Mouse (Mus musculus) MEL (cell line): ENCODE data around the gene Olfr885. TPM values are rescaled to one million over a fixed set of nuclear protein-coding genes. Genes with fewer than 3 reads are reported as not detected.

ENCODE experiments used
- DNase-seq: peaks from one replicate; pipeline ENCODE4 v3.0.0; 2011; ENCODE audit warnings: low read depth, low spot score
- H3K27ac ChIP-seq: 2 replicates; pipeline ENCODE4 v1.5.1; 2012; ENCODE audit warnings: low read depth, mild to moderate bottlenecking, control low read depth, low read length, moderate library complexity; ENCODE audit not compliant: control insufficient read depth
- H3K27me3 ChIP-seq, 2 experiments: fragments of 150-350 bp in 1 of 2; sonication (generic) in 1 of 2; 2 replicates each; pipeline ENCODE4 v1.6.1; 2012; ENCODE audit warnings: low read length in 2 of 2, mild to moderate bottlenecking in 2 of 2, improper control_type of control experiment in 1 of 2, moderate library complexity in 1 of 2; ENCODE audit not compliant: insufficient read depth in 2 of 2, control insufficient read depth in 1 of 2
- H3K36me3 ChIP-seq, 2 experiments: 2 replicates each; pipeline ENCODE4 v1.6.1; 2012 to 2014; ENCODE audit warnings: low read length in 2 of 2, improper control_type of control experiment in 1 of 2, inconsistent platforms in 1 of 2, mild to moderate bottlenecking in 1 of 2; ENCODE audit not compliant: insufficient read depth in 2 of 2, control insufficient read depth in 1 of 2
- H3K4me1 ChIP-seq, 2 experiments: fragments of 150-350 bp in 1 of 2; sonication (generic) in 1 of 2; 2 replicates each; pipeline ENCODE4 v1.6.1; 2012; ENCODE audit warnings: low read length in 2 of 2, improper control_type of control experiment in 1 of 2, mild to moderate bottlenecking in 1 of 2; ENCODE audit not compliant: insufficient read depth in 2 of 2, control insufficient read depth in 1 of 2
- H3K4me3 ChIP-seq, 2 experiments: fragments of 150-350 bp in 1 of 2; sonication (generic) in 1 of 2; 2 replicates each; pipeline ENCODE4 v1.5.1; 2012; ENCODE audit warnings: low read depth in 2 of 2, low read length in 2 of 2, mild to moderate bottlenecking in 2 of 2, moderate library complexity in 2 of 2, control low read depth in 1 of 2, improper control_type of control experiment in 1 of 2; ENCODE audit not compliant: control insufficient read depth in 1 of 2, insufficient read depth in 1 of 2
- H3K79me2 ChIP-seq: 2 replicates; pipeline ENCODE4 v1.6.1; 2012; ENCODE audit warnings: mild to moderate bottlenecking, low read length, moderate library complexity; ENCODE audit not compliant: control insufficient read depth, poor library complexity, insufficient read depth
- H3K9ac ChIP-seq: 2 replicates; pipeline ENCODE4 v1.6.1; 2012; ENCODE audit warnings: low read depth, mild to moderate bottlenecking, control low read depth, low read length, moderate library complexity; ENCODE audit not compliant: control insufficient read depth, poor library complexity, severe bottlenecking
- H3K9me3 ChIP-seq: fragments of 150-350 bp; sonication (generic); replicated peaks from 2 replicates; pipeline ENCODE4 v1.6.1; 2012; ENCODE audit warnings: mild to moderate bottlenecking, low read length, improper control_type of control experiment, moderate library complexity; ENCODE audit not compliant: insufficient read depth
- BHLHE40 ChIP-seq: IDR thresholded peaks from 2 replicates; pipeline ENCODE4 v1.6.1; 2012; ENCODE audit warnings: low read depth, mild to moderate bottlenecking, inconsistent platforms, low read length, improper control_type of control experiment, borderline replicate concordance
- CHD1 ChIP-seq: IDR thresholded peaks from 2 replicates; pipeline ENCODE4 v1.6.1; 2012; ENCODE audit warnings: low read depth, mild to moderate bottlenecking, inconsistent platforms, low read length, improper control_type of control experiment
- CHD2 ChIP-seq: IDR thresholded peaks from 2 replicates; pipeline ENCODE4 v1.6.1; 2011; ENCODE audit warnings: low read length, improper control_type of control experiment
- CTCF ChIP-seq, 3 experiments: IDR thresholded peaks in 2 of 3; conservative IDR thresholded peaks in 1 of 3; 2 replicates each; pipeline ENCODE4 v1.5.1; 2011 to 2012; ENCODE audit warnings: low read length in 3 of 3, low read depth in 2 of 3, mild to moderate bottlenecking in 2 of 3, improper control_type of control experiment in 1 of 3, inconsistent platforms in 1 of 3, mixed read lengths in 1 of 3, moderate library complexity in 1 of 3; ENCODE audit not compliant: control insufficient read depth in 1 of 3, insufficient read depth in 1 of 3, poor library complexity in 1 of 3, severe bottlenecking in 1 of 3
- E2F4 ChIP-seq: IDR thresholded peaks from 2 replicates; pipeline ENCODE4 v1.6.1; 2011; ENCODE audit warnings: low read depth, low read length, improper control_type of control experiment, borderline replicate concordance
- EP300 ChIP-seq, 2 experiments: IDR thresholded peaks; 2 replicates each; pipeline ENCODE4 v1.6.1; 2011; ENCODE audit warnings: improper control_type of control experiment in 2 of 2, low read length in 2 of 2, low read depth in 1 of 2, mild to moderate bottlenecking in 1 of 2
- MAZ ChIP-seq: IDR thresholded peaks from 2 replicates; pipeline ENCODE4 v1.6.1; 2012; ENCODE audit warnings: low read depth, mild to moderate bottlenecking, inconsistent platforms, low read length, improper control_type of control experiment
- MEF2A ChIP-seq: IDR thresholded peaks from 2 replicates; pipeline ENCODE4 v1.6.1; 2014; ENCODE audit warnings: low read depth, mild to moderate bottlenecking, inconsistent platforms, low read length, improper control_type of control experiment; ENCODE audit not compliant: poor library complexity, insufficient replicate concordance, severe bottlenecking; ENCODE audit errors: extremely low read depth
- MXI1 ChIP-seq: IDR thresholded peaks from 2 replicates; pipeline ENCODE4 v1.6.1; 2011; ENCODE audit warnings: mild to moderate bottlenecking, low read depth, low read length, improper control_type of control experiment
- MYC ChIP-seq: IDR thresholded peaks from 2 replicates; pipeline ENCODE4 v1.6.1; 2011; ENCODE audit warnings: low read depth, mild to moderate bottlenecking, low read length, improper control_type of control experiment, moderate library complexity
- NELFE ChIP-seq: IDR thresholded peaks from 2 replicates; pipeline ENCODE4 v1.6.1; 2011; ENCODE audit warnings: low read depth, low read length, improper control_type of control experiment
- POLR2A ChIP-seq, 2 experiments: IDR thresholded peaks; 2 replicates each; pipeline ENCODE4 v1.6.1; 2011 to 2012; ENCODE audit warnings: low read length in 2 of 2, mild to moderate bottlenecking in 2 of 2, control low read depth in 1 of 2, improper control_type of control experiment in 1 of 2, low read depth in 1 of 2, moderate library complexity in 1 of 2; ENCODE audit not compliant: control insufficient read depth in 1 of 2, insufficient read depth in 1 of 2, poor library complexity in 1 of 2
- POLR2AphosphoS5 ChIP-seq: IDR thresholded peaks from 2 replicates; pipeline ENCODE4 v1.6.1; 2012; ENCODE audit warnings: low read depth, borderline replicate concordance, mild to moderate bottlenecking, inconsistent platforms, low read length, moderate library complexity, mixed read lengths
- SMC3 ChIP-seq: IDR thresholded peaks from 2 replicates; pipeline ENCODE4 v1.6.1; 2011; ENCODE audit warnings: low read depth, low read length, improper control_type of control experiment
- TBP ChIP-seq: IDR thresholded peaks from 2 replicates; pipeline ENCODE4 v1.8.0; 2011; ENCODE audit warnings: low read depth, low read length, improper control_type of control experiment
- ZC3H11A ChIP-seq: IDR thresholded peaks from 2 replicates; pipeline ENCODE4 v1.6.1; 2012; ENCODE audit warnings: low read depth, mild to moderate bottlenecking, inconsistent platforms, low read length, improper control_type of control experiment
- ZMIZ1 ChIP-seq: IDR thresholded peaks from 2 replicates; pipeline ENCODE4 v1.6.1; 2012; ENCODE audit warnings: low read depth, mild to moderate bottlenecking, inconsistent platforms, low read length, improper control_type of control experiment, moderate library complexity
- polyA plus RNA-seq, 2 experiments: library from polyadenylated mRNA; stranded (reverse) in 1 of 2; unstranded in 1 of 2; fragments of >175 nt in 1 of 2; fragments of >200 nt in 1 of 2; gene quantifications; 2 replicates each; pipeline versions ENCODE4 v1.2.1 to v1.2.4; 2012; ENCODE audit warnings: low replicate concordance in 2 of 2, low read depth in 1 of 2; ENCODE audit not compliant: insufficient read length in 2 of 2, insufficient read depth in 1 of 2, missing spikeins in 1 of 2
- total RNA-seq: library from RNA; depleted of rRNA; stranded (reverse); fragments of 300-350 nt; gene quantifications from 2 replicates; pipeline ENCODE4 v1.2.3, GENCODE M21; 2012; rRNA removed

Gene Olfr885
- total RNA-seq (not detected in 2 replicates), polyA plus RNA-seq (not detected)

DNA sequence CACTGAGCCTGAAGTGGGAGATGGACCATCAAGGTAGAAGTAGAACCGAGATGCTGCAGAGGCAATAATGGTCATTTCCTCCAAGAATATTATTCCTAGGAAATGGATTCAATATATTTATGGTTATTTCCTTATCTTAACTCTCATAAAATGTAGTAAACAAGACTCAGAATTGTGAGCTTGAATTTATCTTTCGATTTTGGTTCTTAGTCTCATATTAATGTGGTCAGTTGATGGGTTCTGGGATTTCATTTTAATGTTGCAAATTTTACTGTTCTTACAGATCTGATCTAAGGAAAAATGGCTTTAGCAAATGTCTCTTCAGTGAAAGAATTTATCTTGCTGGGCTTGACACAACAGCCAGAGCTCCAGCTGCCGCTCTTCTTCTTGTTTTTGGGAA is at the start of gene Olfr885:
TSS of gene Olfr885 (plus strand) at position 301 of the 400 bp plus-strand sequence.
- H3K27me3 ChIP-seq, result no peaks in the 10 kb centered on the region
- TF ChIP-seq SMC3 (no peak), MYC (no peak), BHLHE40 (no peak), E2F4 (no peak), MAZ (no peak), TBP (no peak)
- TF ChIP-seq, all 39 proteins: peak for 0
- no peaks in the 10 kb centered on the region for H3K79me2 ChIP-seq
- no peak within 1 kb of the TSS for H3K27ac ChIP-seq
- H3K4me1 ChIP-seq, result no peaks in the 10 kb centered on the region
- H3K4me3 ChIP-seq, result no peak within 1 kb of the TSS
- no peaks in the 10 kb centered on the region; the same call in 1 of the 2 replicates for H3K9me3 ChIP-seq
- H3K36me3 ChIP-seq, result no peaks in the 10 kb centered on the region
- no peak for DNase-seq
- H3K9ac ChIP-seq, result no peak within 1 kb of the TSS

DNA sequence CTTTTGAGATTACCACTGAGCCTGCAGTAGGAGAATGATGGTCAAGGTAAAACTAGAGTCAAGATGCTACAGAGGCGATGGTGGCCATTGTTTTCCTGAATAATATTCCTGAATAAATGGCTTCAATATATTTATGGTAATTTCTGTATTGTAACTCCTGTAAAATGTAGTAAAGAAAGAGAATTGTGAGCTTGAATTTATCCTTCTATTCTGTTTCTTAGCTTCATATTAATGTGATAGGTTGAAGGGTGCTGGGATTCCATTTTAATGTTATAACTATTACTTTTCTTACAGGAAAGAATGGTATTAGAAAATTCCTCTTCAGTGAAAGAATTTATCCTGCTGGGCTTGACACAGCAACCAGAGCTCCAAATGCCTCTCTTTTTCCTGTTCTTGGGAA is 35.6 kb upstream of the Olfr885 start, which contains the start of gene Olfr883:
TSS of gene Olfr883 (plus strand) at position 301 of the 400 bp plus-strand sequence.
- Histone ChIP-seq H3K27ac (no peak within 1 kb of the TSS), H3K9me3 (no peaks in the 10 kb centered on the region), H3K79me2 (no peaks in the 10 kb centered on the region), H3K4me1 (no peaks in the 10 kb centered on the region), H3K9ac (no peak within 1 kb of the TSS), H3K27me3 (no peaks in the 10 kb centered on the region), H3K4me3 (no peak within 1 kb of the TSS), H3K36me3 (no peaks in the 10 kb centered on the region)
- DNase-seq, result no peak
- TF ChIP-seq EP300 (IDR thresholded peaks at IDR 0.05; ENCODE audit: low read depth in 1 of 2, low read length in 2 of 2) (no peak), ZMIZ1 (no peak), POLR2AphosphoS5 (no peak), CTCF (IDR thresholded peaks at IDR 0.05 in 2 of 3, conservative IDR thresholded peaks at IDR 0.05 in 1 of 3; ENCODE audit: control insufficient read depth in 1 of 3, insufficient read depth in 1 of 3, low read depth in 2 of 3, low read length in 3 of 3, poor library complexity in 1 of 3, severe bottlenecking in 1 of 3) (no peak), MXI1 (no peak), ZC3H11A (no peak), POLR2A (IDR thresholded peaks at IDR 0.05; ENCODE audit: control insufficient read depth in 1 of 2, insufficient read depth in 1 of 2, low read depth in 1 of 2, low read length in 2 of 2, poor library complexity in 1 of 2) (no peak), CHD1 (no peak), SMC3 (no peak), TBP (no peak), MEF2A (no peak), CHD2 (no peak), NELFE (no peak)
